Mouse (Mus musculus) monocyte, adult 5-6 weeks (primary cell): ENCODE measurements at regions not wholly inside any gene's neighbourhood (a gene's known extent, or its start where the extent isn't known, plus 50 kb on each side); places are given as distances from the start of the nearest gene placed in this dataset.

Experiments
- ATAC-seq: fragments of 153-309, 156-312 bp; replicated peaks from 2 replicates; pipeline ENCODE4 v1.8.0; 2017; ENCODE audit warnings: mild to moderate bottlenecking; ENCODE audit not compliant: low TSS enrichment, insufficient number of reproducible peaks, severe bottlenecking, poor library complexity, low FRiP score

- no peak for ATAC-seq
Measured at GRCm38 (mm10) chr9:87376731-87377310, 121.5 kb upstream of the Cep162 start.

DNA sequence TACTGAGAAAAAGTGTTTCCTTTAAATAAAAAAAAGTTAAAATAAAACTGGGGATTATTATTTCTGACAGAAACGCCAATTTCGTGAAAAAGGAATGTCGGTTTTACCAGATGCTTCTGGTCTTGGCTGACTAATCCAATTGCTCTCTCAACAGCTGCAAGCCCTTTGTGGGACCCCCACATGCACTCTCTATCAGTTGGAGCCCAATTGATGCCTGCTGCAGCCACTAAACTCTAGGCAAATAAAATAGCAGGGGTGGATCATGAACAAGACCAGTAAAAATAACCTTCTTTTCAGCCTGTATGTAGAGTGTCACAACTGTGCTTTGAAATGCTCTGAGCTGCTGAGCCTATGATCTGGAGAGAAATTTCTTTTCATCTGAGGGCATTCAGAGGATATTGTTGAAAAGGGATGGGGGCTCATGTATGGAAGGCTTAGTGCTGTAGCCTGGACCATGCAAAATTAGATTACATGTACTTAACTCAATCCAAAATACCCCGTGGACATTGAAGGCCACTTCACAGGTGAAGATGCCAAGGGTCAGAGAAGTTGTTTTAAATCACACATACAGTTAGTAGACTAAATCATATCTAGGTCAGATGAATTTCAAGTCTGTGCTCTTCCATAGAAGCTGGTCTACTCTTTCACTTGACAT lies 117.0 kb upstream of the Cep162 start:
- no peak for ATAC-seq

- ATAC-seq = no peak
Measured at GRCm38 (mm10) chr9:87369059-87369458, 113.7 kb upstream of the Cep162 start.

DNA sequence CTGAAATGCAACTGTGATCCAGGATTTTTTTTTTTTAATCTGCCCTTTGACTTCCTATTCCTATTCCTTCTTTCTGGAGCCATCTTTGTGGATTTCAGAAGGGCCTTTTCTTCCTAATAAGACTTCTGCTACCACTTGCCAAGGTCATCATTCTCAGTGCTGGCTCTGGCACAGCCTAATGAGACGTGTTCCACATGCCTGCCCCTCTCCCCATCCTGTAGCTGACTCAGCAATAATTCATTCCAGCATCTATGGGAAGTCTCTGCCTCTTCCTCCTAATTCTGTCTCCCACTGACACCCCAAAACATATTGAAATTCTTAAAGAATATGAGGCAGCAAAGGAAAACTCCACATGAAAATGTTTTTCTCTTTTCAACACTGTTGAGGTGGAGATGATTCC lies 91.7 kb upstream of the Cep162 start:
- no peak for ATAC-seq

- ATAC-seq = no peak
Measured at GRCm38 (mm10) chr9:87346278-87346882, 91.0 kb upstream of the Cep162 start.

- ATAC-seq = no peak
Measured at GRCm38 (mm10) chr9:87341438-87341837, 86.1 kb upstream of the Cep162 start.

DNA sequence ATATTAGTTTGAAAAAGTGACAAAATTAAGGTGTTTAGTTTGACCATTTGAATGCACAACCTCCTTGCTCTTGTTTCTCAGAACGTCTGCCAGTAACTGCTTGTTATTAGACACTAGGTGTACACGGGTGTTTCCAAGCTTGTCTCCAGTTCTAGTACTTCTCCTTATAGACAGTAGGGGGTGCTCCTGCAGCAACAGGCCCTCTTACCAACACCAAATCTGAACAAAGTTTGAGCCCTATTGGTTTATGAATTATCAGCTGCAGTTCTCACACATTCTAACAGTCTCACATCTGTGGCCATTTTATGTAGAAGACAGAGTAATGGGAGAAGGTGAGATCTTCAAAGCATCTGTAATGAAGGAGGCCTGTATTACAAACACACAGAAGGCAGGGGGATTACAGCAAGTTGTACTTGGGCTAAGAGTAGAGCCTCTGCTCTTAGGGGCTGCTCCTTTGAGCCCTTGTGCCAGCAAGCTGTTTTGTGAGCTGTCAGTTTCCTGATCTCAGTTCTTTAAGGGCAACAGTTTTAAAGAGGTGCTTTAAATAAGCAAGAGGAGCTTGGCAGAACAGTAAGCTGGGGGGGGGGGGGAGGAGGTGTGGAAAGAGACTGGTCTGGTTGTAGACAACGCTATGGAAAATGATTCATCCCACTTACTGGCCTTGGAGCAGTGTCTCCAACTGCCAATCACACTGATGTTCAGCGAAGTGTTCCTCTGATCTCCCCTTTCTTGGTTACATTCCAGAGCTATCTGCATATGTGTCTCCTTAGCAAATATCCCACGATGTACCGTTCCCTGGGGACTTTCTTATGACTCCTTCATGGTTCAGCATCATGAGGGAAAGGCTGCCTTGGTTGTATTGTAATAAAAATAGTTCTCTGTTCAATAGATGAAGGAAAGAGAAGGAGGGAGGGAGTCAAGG lies 71.3 kb upstream of the Cep162 start:
- no peak for ATAC-seq

DNA sequence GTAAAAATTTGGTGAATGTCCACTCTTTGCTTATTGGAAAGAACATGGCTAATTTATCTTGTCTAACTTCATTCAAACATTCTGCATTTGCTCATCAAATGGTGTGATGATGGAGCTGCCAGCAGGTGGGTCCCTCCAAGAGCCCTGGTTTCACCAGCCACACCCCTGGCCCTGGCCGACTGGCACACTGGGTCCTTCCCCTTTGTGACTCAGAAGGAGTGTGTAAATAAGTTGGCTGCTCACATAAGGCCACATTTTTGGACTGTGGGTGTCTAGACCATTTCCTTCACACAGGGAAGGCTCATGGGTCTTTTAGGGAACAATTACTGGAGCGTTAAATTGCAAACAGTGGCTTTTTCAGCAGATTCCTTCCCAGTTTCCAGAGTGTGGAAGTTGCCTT lies 68.4 kb upstream of the Cep162 start:
- no peak for ATAC-seq

- ATAC-seq = no peak
Measured at GRCm38 (mm10) chr9:87320758-87321157, 65.4 kb upstream of the Cep162 start.

DNA sequence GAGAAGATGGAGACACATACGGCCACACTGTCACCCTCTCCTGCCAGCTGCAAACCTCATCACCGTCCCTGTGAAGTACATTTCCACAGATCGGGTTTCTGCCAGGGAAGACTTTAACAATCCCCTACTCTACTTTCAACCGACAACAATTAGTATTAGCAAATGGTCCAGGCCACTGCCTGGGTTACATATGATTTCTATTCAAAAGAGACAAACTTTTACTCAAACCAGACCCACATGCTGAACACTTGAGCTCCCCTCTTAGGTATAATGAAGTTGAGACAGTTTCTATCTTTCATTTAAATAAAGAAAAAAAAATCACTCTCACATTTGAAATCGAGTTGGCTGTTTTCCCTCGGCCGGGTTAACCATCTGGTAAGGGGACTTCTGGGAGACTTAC lies 63.4 kb upstream of the Cep162 start:
- ATAC-seq = no peak

DNA sequence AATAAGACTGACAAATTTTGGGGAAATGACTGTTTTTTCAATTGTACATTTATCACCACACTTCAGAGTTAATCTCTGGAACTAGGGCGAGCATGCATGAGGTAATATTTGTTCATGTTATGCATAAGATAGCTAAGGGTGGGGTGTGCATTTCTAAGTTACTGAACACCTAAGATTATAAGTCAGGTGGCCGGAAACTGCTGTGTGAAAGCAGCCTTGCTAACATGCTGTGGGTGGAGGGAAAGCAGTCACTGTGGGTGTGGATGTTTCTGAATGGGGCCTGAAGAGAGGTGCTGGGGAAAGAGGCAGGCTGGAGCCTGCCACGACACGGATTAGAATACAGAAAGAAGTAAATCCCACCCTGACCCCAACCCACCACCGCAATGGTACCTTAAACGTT lies 54.8 kb upstream of the Cep162 start:
- ATAC-seq = no peak
